Mouse (Mus musculus) hematopoietic multipotent progenitor cell, adult 10-12 weeks (in vitro differentiated cells): ENCODE results near the gene Aldh1b1. TPM values are rescaled to one million over a fixed set of nuclear protein-coding genes. Genes with fewer than 3 reads are reported as not detected.

Experiments used
- polyA plus RNA-seq: library from polyadenylated mRNA; stranded (reverse); fragments of >175 nt; gene quantifications from 2 replicates; pipeline ENCODE4 v1.2.3, GENCODE M21; 2012; ENCODE audit warnings: low replicate concordance

Gene Aldh1b1
- 5.9 and 8.5 TPM in 2 replicates for polyA plus RNA-seq

DNA sequence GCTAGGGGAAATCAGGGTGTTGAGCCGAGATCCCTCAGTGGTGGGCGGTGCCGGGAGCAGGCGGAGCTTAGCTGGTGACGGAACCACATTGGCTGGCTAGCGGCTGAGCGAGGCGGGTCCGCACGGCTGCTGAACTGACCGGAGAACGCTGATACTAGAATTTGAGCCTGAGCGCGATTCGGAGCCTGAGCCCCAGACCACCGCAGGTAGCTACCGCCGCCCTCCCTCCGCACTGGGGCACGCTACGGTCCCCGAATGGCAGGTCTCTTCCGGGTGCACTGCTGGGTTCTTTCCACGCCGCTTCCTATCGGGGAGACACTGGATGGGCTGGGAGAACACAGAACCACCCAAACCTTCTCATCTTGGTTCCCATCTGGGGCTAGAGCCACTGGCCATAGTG lies at the start of gene Aldh1b1:
Gene Aldh1b1 (plus strand): TSS at position 59 of the 400 bp plus-strand sequence.

DNA sequence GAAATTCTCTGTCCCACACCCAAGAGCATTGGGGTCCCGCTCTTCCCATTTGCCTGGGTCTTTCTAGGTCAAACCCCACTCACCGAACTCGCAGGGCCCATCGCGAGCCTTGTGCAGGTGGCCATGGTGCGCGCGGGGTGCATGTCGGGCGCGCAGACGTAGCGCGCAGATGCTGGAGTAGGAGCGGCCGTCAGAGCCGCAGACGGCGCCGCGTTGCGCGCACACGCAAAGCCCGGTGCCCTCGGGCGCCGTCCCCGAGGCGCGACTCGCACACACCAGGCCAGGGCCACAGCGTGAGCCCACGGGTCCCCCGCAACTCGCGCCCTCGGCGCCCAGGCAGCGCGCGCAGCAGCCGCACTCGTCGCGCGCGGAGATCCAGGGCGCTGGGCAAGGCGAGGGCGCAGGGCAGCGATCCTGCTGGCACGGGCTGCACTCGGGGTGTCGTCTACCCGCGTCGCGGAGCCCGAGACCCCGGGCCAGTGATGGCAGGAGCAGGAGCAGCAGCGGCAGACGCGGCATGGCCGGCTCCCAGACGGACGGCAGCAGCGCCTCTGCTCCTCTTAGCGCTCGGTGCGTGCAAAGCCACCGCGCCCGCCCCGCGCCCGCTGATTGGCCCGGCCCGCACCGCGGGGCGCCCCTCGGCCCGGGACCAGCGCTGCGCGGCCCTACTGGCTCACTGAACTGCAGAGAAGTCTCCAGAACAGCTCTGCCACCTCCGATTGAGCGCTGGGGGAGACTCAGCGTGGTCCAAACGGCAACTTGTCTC lies 27.6 kb downstream of the Aldh1b1 start, which contains the start of gene Igfbpl1:
Gene Igfbpl1 (minus strand): TSS at position 649 of the 766 bp plus-strand sequence.

DNA sequence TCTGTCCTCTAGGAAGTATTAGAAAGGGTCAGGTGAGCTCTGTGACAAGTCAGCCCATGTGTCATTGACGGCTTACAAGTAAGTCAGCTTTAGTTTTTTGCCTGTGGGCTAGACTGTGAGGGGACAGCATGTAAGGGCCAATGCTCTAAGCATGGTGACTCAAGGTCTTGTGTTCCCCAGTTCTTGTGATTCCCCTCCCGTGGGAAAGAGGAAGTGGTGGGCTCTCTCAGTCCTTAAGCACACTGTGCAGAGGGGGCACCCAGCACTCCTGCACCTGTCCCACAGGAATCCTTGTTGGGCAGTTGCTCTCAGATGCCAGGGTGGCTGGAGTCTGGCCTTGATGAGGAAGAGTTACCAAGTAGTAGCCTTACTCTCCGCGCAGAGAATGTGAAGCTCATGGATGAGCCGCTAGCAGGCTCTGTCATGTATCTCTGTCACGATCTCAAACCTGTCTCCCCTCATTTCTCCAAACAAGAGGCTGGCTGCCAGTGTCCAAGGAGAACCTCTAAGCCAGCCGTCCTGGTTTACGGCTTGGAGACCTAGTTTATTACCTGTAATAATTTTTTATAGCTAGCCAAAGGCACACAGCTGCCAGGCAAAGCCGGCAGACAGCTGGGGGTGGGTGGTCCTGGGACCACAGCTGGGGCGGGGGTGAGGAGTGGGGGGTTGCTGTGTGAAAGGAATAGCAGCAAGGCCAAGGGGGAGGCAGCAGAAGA lies 49.4 kb downstream of the Aldh1b1 start, which contains the start of gene Stra6l:
Gene Stra6l (plus strand): TSS at position 556 of the 716 bp plus-strand sequence.

Other genes with a start within 250 kb of the Aldh1b1 start
- gene Igfbpl1, start 27.9 kb downstream of the Aldh1b1 start, polyA plus RNA-seq = not detected in 2 replicates
- gene Stra6l, start 49.6 kb downstream of the Aldh1b1 start, polyA plus RNA-seq = 0.34 and 1.1 TPM in 2 replicates
- 0.03 TPM in 1 of 2 replicates, not detected in the other for gene Ccdc180, start 91.3 kb downstream of the Aldh1b1 start, polyA plus RNA-seq
- gene Tdrd7, start 166.3 kb downstream of the Aldh1b1 start, polyA plus RNA-seq = 2.9 and 3.2 TPM in 2 replicates
- gene Tmod1, start 239.9 kb downstream of the Aldh1b1 start, polyA plus RNA-seq = 0.38 and 8.0 TPM in 2 replicates